Mouse (Mus musculus) testis, adult 2 months (tissue): ENCODE data around the gene Arid4a. TPM values are rescaled to one million over a fixed set of nuclear protein-coding genes. Genes with fewer than 3 reads are reported as not detected.
A peak's percentile ranks its signal among the peaks of the same experiment; 100 is the strongest.
"Not testable (repeated sequence)": the region's sequence is repeated elsewhere in the genome, so short reads cannot be mapped to it uniquely, and the experiment has no call there.

ENCODE experiments used
- H3K27ac ChIP-seq: fragments of 200-500 bp; 2 replicates; pipeline ENCODE4 v1.5.1; 2012; ENCODE audit warnings: low read depth, low read length; ENCODE audit not compliant: control insufficient read depth, insufficient read depth
- H3K27me3 ChIP-seq: fragments of 200-500 bp; 2 replicates; pipeline ENCODE4 v1.6.1; 2012; ENCODE audit warnings: mild to moderate bottlenecking, low read length, moderate library complexity; ENCODE audit not compliant: control insufficient read depth, insufficient read depth
- H3K36me3 ChIP-seq: fragments of 200-500 bp; 2 replicates; pipeline ENCODE4 v1.6.1; 2012; ENCODE audit warnings: mild to moderate bottlenecking, low read length; ENCODE audit not compliant: control insufficient read depth, insufficient read depth
- H3K4me1 ChIP-seq: fragments of 200-500 bp; 2 replicates; pipeline ENCODE4 v1.6.1; 2012; ENCODE audit warnings: low read length; ENCODE audit not compliant: control insufficient read depth, insufficient read depth
- H3K4me3 ChIP-seq: fragments of 200-500 bp; 2 replicates; pipeline ENCODE4 v1.5.1; 2012; ENCODE audit warnings: low read depth, mild to moderate bottlenecking, low read length, moderate library complexity, mixed read lengths; ENCODE audit not compliant: control insufficient read depth
- CTCF ChIP-seq: fragments of 200-500 bp; IDR thresholded peaks from 2 replicates; pipeline ENCODE4 v1.5.1; 2012; ENCODE audit warnings: low read depth, mild to moderate bottlenecking, inconsistent platforms, low read length, moderate library complexity; ENCODE audit not compliant: control insufficient read depth, insufficient read depth, insufficient replicate concordance
- POLR2A ChIP-seq: fragments of 200-500 bp; IDR thresholded peaks from 2 replicates; pipeline ENCODE4 v1.6.1; 2012; ENCODE audit warnings: low read depth, mild to moderate bottlenecking, inconsistent platforms, low read length, moderate library complexity; ENCODE audit not compliant: control insufficient read depth
- polyA plus RNA-seq: library from polyadenylated mRNA; depleted of rRNA; stranded (reverse); fragments of >200 nt; gene quantifications from 2 replicates; pipeline ENCODE4 v1.2.3, GENCODE M21; 2012

Arid4a gene
- polyA plus RNA-seq, 1 experiment: 3.5 TPM

- TF ChIP-seq POLR2A (no peak), CTCF (no peak)
- no peak overlapping the region for H3K27ac ChIP-seq
- H3K4me3 ChIP-seq: no peak overlapping the region
- no peaks in the 10 kb centered on the region for H3K4me1 ChIP-seq
- no peaks in the 10 kb centered on the region for H3K27me3 ChIP-seq
- H3K36me3 ChIP-seq: peaks cover 1% of the 10 kb centered on the region; the same call in 1 of the 2 replicates
Measured at GRCm38 (mm10) chr12:71086331-71086730, 70.5 kb downstream of the Arid4a start.

- H3K27ac ChIP-seq, H3K4me3 ChIP-seq, H3K36me3 ChIP-seq, H3K27me3 ChIP-seq, H3K4me1 ChIP-seq: not testable (repeated sequence)
Measured at GRCm38 (mm10) chr12:71104275-71104674, 88.5 kb downstream of the Arid4a start.

GRCm38 (mm10) chr12:71107216-71107771 lies 91.5 kb downstream of the Arid4a start:
- Histone ChIP-seq H3K36me3 (no peaks in the 10 kb centered on the region; the same call in 1 of the 2 replicates), H3K27ac (no peak overlapping the region), H3K4me3 (no peak overlapping the region), H3K4me1 (peaks cover 6% of the 10 kb centered on the region), H3K27me3 (no peaks in the 10 kb centered on the region)
- TF ChIP-seq POLR2A: no peak
- no peak for TF ChIP-seq CTCF

- TF ChIP-seq POLR2A (no peak), CTCF (no peak)
- no peaks in the 10 kb centered on the region; the same call in 1 of the 2 replicates for H3K36me3 ChIP-seq
- peak within 1 kb of the TSS; percentile 55; the same call in 1 of the 2 replicates for H3K27ac ChIP-seq
- H3K27me3 ChIP-seq: no peaks in the 10 kb centered on the region
- H3K4me3 ChIP-seq: peak within 1 kb of the TSS; percentile 89
- H3K4me1 ChIP-seq: peaks cover 17% of the 10 kb centered on the region
Measured at GRCm38 (mm10) chr12:71111331-71111730, 95.5 kb downstream of the Arid4a start, which contains the start of gene Tomm20l. Tomm20l (plus strand) TSS chr12:71111428.

GRCm38 (mm10) chr12:71113074-71113473 lies 97.3 kb downstream of the Arid4a start:
- H3K36me3 ChIP-seq: no peaks in the 10 kb centered on the region; the same call in 1 of the 2 replicates
- H3K4me1 ChIP-seq: peaks cover 17% of the 10 kb centered on the region
- peak overlapping the region; percentile 53 for H3K4me3 ChIP-seq
- no peak overlapping the region for H3K27ac ChIP-seq
- no peaks in the 10 kb centered on the region for H3K27me3 ChIP-seq
- TF ChIP-seq CTCF (no peak), POLR2A (no peak)

- Histone ChIP-seq H3K27ac (peak overlapping the region; percentile 57; the same call in 1 of the 2 replicates), H3K4me1 (peaks cover 17% of the 10 kb centered on the region), H3K4me3 (peak overlapping the region; percentile 53), H3K36me3 (no peaks in the 10 kb centered on the region; the same call in 1 of the 2 replicates), H3K27me3 (no peaks in the 10 kb centered on the region)
- TF ChIP-seq CTCF (no peak), POLR2A (peak; percentile 39; the same call in 1 of the 2 replicates)
Measured at GRCm38 (mm10) chr12:71113675-71114288, 98.0 kb downstream of the Arid4a start.

- TF ChIP-seq POLR2A (no peak), CTCF (no peak)
- Histone ChIP-seq H3K36me3 (no peaks in the 10 kb centered on the region; the same call in 1 of the 2 replicates), H3K27ac (no peak overlapping the region), H3K27me3 (no peaks in the 10 kb centered on the region), H3K4me1 (peaks cover 12% of the 10 kb centered on the region), H3K4me3 (no peak overlapping the region)
Measured at GRCm38 (mm10) chr12:71116411-71116810, 100.6 kb downstream of the Arid4a start.
